Mouse (Mus musculus): ENCODE results near the gene Tmem51. TPM values are rescaled to one million over a fixed set of nuclear protein-coding genes. Genes with fewer than 3 reads are reported as not detected.
"Not testable (repeated sequence)": the region's sequence is repeated elsewhere in the genome, so short reads cannot be mapped to it uniquely, and the experiment has no call there.

The Tmem51 gene
- total RNA-seq, 2 experiments from 2014 or later, result 6.1 to 7.6 TPM

DNA sequence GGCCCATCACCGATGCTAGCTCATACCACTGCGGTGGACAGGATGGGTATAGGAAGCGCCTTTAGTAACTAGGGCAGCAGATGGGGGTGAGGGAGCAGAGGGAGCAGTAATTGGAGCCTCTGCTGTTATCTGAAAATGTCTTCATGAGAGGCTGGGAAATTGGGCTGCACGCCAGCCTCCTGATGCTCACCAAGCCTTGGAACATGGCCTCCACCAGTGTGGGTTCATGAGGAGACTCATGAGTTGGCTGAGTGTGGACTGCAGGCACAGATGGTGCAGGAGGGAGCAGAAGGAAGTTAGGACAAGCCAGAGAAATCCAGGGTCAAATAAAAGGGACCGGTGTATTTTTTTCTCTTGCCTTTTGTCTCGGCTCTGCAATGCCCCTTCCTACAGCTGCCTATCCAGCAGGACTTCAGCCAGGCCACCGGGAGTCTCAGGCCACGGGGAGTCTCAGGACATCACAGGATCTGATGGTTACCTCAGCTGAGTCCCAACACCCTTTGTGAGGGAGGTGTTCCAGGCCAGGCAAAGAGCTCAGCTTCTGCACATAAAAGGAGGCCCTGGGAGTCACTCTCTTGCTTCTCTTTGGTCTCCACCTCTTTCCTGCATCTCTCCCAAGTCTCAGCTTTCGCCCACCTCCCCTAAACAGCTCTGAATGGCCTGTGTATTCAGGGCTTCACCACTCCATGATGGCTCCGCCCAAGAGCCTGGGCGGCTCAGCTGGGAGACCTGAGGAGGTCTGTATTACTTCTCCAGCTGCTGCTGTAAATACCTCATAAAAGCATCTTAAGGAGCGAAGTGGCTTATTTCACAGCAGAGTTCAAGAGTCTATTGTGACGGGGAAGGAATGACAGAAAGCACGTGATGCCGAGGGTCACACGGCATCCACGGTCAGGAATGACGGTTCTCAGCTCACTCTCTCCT, 23.4 kb downstream of the Tmem51 start:
- DNase-seq (ENCODE audit: low spot score in 2 of 2), result no peak

- no peak for DNase-seq (ENCODE audit: low spot score in 2 of 2)
Observed at GRCm38 (mm10) chr4:142059841-142060193, 24.3 kb downstream of the Tmem51 start.

GRCm38 (mm10) chr4:142059113-142059840, 24.8 kb downstream of the Tmem51 start:
- DNase-seq (ENCODE audit: low spot score in 2 of 2), result no peak

DNA sequence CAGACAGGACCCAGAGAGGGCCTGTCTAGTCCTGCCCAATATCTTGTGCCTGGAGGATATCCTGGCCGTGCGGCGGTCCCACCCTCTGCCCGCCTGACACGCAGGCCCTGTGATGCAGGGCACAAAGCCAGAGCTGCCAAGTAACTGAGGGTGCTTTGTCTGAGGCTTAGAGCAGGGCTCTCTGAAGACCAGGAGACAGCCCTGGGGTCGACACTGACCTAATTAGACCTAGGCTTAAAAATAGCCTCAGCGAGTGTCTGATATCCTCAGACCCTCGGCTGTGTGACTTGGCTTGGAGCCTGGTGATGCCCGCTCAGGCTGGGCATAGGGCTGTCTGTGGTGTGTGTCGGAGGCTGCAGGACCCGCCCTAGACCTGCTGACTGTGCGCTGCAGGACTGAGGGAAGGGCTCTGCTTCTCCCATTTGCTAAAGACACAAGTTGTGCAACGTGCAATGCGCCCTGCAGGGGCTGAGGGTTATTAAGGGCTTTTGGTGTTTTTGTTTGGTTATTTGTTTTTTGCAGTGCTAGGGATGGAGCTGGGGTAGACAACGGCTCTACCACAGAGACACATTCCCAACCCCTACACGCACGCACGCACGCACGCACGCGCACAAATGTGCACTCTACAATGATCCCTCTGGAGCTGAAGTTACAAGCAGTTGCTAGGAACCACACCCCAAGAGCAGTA, 26.4 kb downstream of the Tmem51 start:
- no peak for DNase-seq (ENCODE audit: low spot score in 2 of 2)

GRCm38 (mm10) chr4:142055600-142055999, 28.5 kb downstream of the Tmem51 start:
- DNase-seq (ENCODE audit: low spot score in 2 of 2), result no peak

GRCm38 (mm10) chr4:142054580-142054979, 29.5 kb downstream of the Tmem51 start:
- no peak for DNase-seq (ENCODE audit: low spot score in 2 of 2)

GRCm38 (mm10) chr4:142053661-142054448, 30.2 kb downstream of the Tmem51 start:
- no peak for DNase-seq (ENCODE audit: low spot score in 2 of 2)

GRCm38 (mm10) chr4:142053261-142053660, 30.8 kb downstream of the Tmem51 start:
- no peak for DNase-seq (ENCODE audit: low spot score in 2 of 2)

- no peak for DNase-seq (ENCODE audit: low spot score in 2 of 2)
Observed at GRCm38 (mm10) chr4:142052391-142053132, 31.5 kb downstream of the Tmem51 start.

DNA sequence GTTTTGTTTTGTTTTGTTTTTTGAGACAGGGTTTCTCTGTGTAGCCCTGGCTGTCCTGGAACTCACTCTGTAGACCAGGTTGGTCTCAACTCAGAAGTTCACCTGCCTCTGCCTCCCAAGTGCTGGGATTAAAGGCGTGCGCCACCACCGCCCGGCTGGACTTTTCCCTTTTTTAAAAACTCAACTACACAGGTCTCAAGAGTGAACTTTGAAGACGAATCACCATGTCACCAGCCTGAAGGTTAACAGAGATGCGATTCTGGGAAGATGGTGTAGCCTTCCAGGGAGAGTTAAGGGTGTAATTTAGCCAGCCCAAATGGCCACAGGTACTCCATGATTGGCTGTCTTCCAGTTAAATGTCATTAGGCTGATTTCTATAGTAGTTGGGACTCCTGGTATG, 32.2 kb downstream of the Tmem51 start:
- DNase-seq (ENCODE audit: low spot score in 2 of 2), result not testable (repeated sequence)

GRCm38 (mm10) chr4:142049963-142050362, 34.1 kb downstream of the Tmem51 start:
- no peak for DNase-seq (ENCODE audit: low spot score in 2 of 2)

- DNase-seq (ENCODE audit: low spot score in 2 of 2), result no peak
Observed at GRCm38 (mm10) chr4:142048391-142048790, 35.7 kb downstream of the Tmem51 start.

DNA sequence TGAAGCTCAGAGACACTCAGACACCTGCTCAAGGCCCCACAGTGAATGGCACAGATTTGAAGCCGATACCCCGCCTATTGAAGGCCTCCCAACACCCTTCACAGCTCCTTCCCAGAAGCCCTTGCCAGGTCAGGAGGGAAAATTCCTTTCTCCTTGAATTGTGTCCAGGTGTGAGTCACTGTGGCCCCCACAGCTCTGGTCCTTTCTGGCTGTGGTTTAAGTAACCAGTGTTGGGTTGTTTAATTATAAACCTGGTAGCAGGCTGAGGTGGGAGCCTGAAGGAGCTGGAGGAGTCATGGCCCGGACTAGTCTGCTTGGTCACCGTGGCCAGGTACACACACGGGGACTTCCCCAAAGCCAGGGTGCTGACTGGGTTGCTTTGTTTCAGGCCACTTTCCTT, 37.1 kb downstream of the Tmem51 start:
- DNase-seq (ENCODE audit: low spot score in 2 of 2), result no peak

DNA sequence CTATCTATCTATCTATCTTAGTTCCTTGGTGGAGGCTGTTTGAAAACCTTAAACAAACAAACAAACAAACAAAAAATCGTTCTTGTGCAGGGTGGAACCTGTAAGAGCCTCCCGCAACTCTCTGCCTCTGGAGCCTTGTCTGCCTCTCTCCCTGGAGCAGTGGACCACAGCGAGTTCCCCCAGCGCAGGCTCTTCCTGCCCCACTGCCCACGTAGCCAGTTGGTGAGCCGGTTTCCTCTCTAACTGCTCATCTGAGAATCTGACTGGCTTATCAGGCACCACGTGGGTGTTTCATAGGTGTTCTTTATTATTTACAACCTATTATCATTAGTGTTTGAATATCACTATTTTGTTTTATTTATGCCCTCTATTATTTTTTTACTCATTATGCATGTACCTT, 37.6 kb downstream of the Tmem51 start:
- no peak for DNase-seq (ENCODE audit: low spot score in 2 of 2)

DNA sequence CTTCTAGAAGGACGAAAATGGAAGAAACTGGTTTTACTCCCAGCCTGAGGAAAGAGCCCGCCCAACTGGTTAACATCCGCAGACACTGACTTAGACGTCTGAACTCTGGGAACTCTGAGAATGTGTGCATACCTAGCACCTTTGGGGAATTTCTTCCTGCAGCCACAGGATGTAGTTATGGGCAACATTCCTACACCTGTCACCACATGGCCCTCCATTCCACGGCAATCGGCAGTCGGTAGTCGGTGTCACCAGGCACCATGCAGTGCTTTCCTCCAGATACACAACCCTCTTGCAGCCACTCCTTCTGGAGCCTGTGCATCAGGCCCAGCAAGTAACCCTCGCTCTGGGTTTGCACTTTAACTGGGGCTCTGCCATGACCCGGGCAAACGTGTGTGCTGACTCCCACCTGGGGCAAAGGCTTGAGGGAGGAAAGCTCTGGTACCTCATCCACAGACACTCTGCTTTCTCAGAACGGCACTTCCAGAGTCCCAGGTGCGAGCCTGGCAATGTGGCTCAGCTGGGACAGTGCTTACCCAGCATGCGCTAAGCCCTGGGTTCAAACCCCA, 38.4 kb downstream of the Tmem51 start:
- peak in 1 of 2 experiments; percentile 6 for DNase-seq (ENCODE audit: low spot score in 2 of 2)

DNA sequence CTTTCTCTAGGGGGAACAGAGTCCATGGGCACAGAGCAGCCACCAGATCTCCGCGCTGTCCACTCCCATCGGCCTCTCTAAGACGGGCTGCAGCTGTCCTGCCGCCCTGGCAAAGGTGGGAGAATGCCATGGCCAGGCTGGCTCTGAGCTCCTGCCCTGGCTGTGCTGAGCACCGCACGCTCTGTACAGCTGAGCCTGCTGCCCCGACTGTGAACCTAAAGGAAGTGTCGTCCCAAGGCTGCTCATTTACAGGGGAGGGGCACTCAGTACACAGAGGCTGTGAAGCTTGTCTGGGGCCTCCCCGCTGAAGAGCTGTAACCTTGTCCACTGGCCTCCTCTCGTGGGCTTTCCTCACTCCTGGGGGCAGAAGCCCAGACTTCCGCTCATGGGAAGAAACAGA, 39.7 kb downstream of the Tmem51 start:
- peak in 1 of 2 experiments; percentile 34 for DNase-seq (ENCODE audit: low spot score in 2 of 2)

DNA sequence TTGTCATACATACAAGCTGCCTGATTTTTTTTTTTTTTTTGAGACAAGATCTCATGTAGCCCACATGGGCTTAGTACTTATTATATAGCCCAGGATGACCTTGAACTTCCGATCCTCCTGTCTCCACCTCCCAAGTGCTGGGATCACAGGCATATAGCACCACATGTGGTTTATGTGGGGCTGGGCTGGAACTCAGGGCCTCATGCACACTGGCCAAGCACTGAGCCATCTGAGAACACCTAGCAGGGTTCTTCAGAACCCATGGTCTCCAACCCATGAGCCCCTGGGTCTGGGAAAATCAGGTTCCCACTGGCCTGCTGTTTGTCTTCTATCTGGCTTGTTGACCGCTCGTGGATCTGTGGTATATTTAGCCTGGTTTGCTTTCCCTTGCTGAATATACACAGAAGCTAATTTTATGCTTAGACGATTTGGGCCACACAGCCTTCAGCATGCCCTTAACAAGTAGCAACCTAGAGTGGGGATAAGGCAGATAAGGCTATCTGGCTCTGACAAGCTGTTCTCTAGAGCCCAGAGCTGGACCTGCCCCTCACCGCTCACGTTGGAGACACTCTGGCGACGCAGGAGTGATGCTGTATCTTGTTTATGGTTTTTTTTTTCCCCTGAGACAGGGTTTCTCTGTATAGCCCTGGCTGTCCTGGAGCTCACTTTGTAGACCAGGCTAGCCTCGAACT, 44.3 kb downstream of the Tmem51 start:
- no peak for DNase-seq (ENCODE audit: low spot score in 2 of 2)

DNA sequence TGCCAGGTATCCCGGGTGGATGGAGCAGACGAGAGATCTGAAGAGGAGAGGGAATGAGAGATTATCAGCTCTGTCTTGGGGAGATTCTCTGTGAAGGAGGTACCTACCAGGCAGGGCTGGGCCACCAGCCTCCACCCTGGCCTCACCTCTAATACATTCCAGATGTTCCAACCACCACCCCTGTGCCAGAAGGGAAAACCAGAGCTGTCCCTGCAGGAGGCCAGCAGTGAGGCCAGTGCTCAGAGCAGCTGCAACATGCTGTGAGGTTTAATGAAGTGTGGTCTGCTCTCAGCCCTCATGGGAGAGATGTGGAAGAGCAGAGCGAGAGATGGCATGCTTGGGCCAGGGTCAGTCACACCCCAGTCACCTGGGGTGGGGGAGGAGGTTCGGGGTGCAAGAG, 46.2 kb downstream of the Tmem51 start:
- DNase-seq (ENCODE audit: low spot score in 2 of 2), result no peak

- no peak for DNase-seq (ENCODE audit: low spot score in 2 of 2)
Observed at GRCm38 (mm10) chr4:142028533-142028932, 55.6 kb downstream of the Tmem51 start.
